Mouse (Mus musculus) right cerebral cortex, postnatal 10 days (tissue): ENCODE data around the gene Pms1.

Experiments used
- DNase-seq, 2 experiments: peaks; one replicate each; pipeline ENCODE4 v3.0.0; 2021; ENCODE audit warnings: low spot score in 2 of 2

Gene Pms1

DNA sequence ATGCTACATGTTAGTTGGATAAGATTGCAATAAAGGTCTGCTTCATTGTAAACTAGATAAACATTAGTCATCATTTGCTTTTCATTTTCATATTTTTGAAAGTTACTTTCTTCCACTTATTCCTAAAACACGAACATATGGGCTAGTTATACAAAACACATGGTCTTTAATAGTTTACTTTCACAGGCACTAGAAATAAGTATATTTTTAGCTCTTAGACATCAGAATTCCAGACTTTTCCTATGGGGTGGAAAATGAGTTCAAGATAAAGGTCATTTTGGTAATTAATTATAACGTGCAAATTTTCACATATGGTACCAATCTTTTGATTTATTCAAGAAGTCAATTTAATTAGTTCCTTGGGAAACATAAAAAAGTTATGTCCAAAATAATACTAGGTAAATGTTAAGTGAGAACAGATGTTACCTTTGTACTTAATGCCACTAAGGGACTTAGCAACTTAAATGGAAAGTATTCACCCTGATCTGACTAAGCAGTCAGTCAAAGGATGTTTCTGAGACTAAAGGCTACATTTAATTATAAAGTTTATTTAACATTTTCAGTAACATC is 95.1 kb downstream of the Pms1 start:
- no peak for DNase-seq

DNA sequence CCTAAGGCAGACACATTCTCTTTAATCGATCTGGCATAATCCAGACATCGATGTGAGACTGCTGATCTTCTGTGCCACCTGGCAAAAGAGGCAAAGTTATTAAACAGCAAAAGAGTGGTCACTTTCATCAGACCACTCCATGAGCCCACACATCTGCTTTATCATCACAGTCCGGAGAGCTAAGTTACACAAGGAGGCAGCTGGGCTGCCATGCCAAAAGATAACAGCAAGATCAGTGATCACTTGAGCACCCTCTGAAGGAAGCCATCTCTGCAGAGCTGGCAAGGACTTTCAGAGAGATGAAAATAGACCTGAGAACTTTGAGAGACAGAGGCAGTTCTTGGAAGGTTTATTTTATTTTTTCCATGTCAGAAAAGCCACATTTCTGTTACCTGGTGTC is 102.3 kb downstream of the Pms1 start:
- no peak for DNase-seq

DNA sequence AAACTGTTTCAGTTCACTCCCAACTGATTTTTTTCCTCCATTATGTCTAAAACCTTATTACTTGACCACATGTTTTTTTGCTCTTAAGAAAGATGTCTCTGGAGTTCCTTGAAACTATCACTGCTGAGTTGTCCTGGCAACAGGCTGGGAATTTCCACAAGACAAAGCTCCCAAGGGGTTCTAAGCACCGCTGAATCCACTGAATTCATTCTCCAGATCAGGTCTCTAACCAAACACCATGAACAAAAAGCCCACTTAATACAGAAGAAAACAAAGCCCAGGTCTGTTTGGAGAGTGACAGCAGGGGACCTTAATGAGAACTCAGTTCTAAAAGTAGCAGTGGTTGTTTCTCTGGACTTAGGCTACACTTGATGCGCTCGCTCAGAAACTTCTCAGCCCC is 105.6 kb downstream of the Pms1 start:
- no peak for DNase-seq

DNA sequence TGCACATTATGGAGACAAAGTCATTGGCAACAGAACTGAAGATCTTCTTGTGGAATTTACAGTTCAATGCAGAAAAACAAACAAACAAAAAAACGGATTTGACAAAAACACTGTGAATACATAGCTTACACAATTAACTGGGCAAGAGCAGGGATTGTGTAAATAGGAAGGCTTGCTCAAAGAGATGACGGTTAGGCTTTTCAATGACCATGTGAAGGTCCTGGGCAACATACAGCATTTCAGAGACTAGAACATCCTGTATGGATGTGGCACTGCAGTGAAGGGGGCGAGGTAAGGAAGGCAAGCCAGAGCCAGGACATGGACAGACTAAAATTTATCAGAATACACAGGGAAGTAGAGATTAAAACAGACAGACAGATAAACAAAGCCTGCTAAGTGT is 107.2 kb downstream of the Pms1 start:
- no peak for DNase-seq

- no peak for DNase-seq
Measured at GRCm38 (mm10) chr1:53187536-53187935, 109.3 kb downstream of the Pms1 start, which contains the start of gene 1700019A02Rik. Gene 1700019A02Rik, minus strand, starts transcription at chr1:53187636.

DNA sequence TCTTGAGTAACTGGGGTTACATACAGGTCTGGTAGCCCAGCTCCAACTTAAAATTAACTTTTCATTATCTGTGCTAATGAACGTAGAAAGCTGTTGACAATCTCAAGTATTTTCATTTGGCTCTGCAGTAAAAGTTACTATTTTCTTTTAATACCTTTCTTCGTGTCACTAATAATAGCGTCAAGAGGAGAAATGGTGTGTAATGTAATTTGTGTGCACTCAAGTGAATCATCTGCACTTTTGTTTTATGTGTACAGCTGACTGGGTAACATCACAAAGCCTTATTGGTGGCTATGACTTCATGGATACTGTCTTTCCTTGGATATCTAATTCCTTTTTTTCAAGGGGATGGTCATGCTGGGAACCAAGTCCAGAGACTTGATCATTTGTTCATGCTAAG is 110.5 kb downstream of the Pms1 start:
- no peak for DNase-seq

- no peak for DNase-seq
Measured at GRCm38 (mm10) chr1:53157715-53158114, 139.1 kb downstream of the Pms1 start.
